Mouse (Mus musculus): ENCODE measurements around the gene Sppl2b. TPM values are rescaled to one million over a fixed set of nuclear protein-coding genes. Genes with fewer than 3 reads are reported as not detected.
"Not testable (repeated sequence)": the region's sequence is repeated elsewhere in the genome, so short reads cannot be mapped to it uniquely, and the experiment has no call there.

Gene Sppl2b
- polyA plus RNA-seq, 1 experiment from 2014 or later, result 30.4 TPM

GRCm38 (mm10) chr10:80810084-80810483 is 45.0 kb upstream of the Sppl2b start:
- no peaks in the 10 kb centered on the region for H3K9me3 ChIP-seq (replicated peaks; ENCODE audit: control insufficient read depth, low read length)
- DNase-seq (ENCODE audit: low spot score), result no peak
- H3K4me2 ChIP-seq (ENCODE audit: low read length), result no peak overlapping the region
- H3K4me3 ChIP-seq (ENCODE audit: low read depth, low read length), result no peak overlapping the region
- no peak overlapping the region for H3K27ac ChIP-seq (ENCODE audit: low read depth, low read length)
- peaks cover 17% of the 10 kb centered on the region for H3K27me3 ChIP-seq (replicated peaks; ENCODE audit: control insufficient read depth, insufficient read depth, low read length)
- H3K9ac ChIP-seq (ENCODE audit: low read length), result no peak overlapping the region
- H3K4me1 ChIP-seq (ENCODE audit: control insufficient read depth, insufficient read depth, low read length), result peaks cover 12% of the 10 kb centered on the region
- WGBS, result 3% methylated on average over 7 of the region's 20 CpGs
- no peak for ATAC-seq
- peaks cover 4% of the 10 kb centered on the region for H3K36me3 ChIP-seq (ENCODE audit: control insufficient read depth, insufficient read depth, low read length)

GRCm38 (mm10) chr10:80812391-80813041 is 42.6 kb upstream of the Sppl2b start:
- H3K27me3 ChIP-seq (replicated peaks; ENCODE audit: control insufficient read depth, insufficient read depth, low read length), result peaks cover 17% of the 10 kb centered on the region
- H3K27ac ChIP-seq (ENCODE audit: low read depth, low read length), result no peak overlapping the region
- H3K4me3 ChIP-seq (ENCODE audit: low read depth, low read length), result no peak overlapping the region
- no peak overlapping the region for H3K4me2 ChIP-seq (ENCODE audit: low read length)
- H3K4me1 ChIP-seq (ENCODE audit: control insufficient read depth, insufficient read depth, low read length), result peaks cover 6% of the 10 kb centered on the region; the same call in 1 of the 2 replicates
- ATAC-seq (no peak), DNase-seq (ENCODE audit: low spot score) (no peak)
- WGBS, result 67% methylated on average over 5 of the region's 5 CpGs
- H3K9me3 ChIP-seq (replicated peaks; ENCODE audit: control insufficient read depth, low read length), result no peaks in the 10 kb centered on the region
- H3K36me3 ChIP-seq (ENCODE audit: control insufficient read depth, insufficient read depth, low read length), result no peaks in the 10 kb centered on the region
- no peak overlapping the region; the same call in 1 of the 2 replicates for H3K9ac ChIP-seq (ENCODE audit: low read length)

GRCm38 (mm10) chr10:80813366-80813765 is 41.7 kb upstream of the Sppl2b start, which contains the start of gene Jsrp1:
Jsrp1 (minus strand) TSS chr10:80813498.
- H3K9ac ChIP-seq (ENCODE audit: low read length), result no peak within 1 kb of the TSS; the same call in 1 of the 2 replicates

GRCm38 (mm10) chr10:80814800-80815199 is 40.3 kb upstream of the Sppl2b start:
- peaks cover 7% of the 10 kb centered on the region for H3K27me3 ChIP-seq (replicated peaks; ENCODE audit: control insufficient read depth, insufficient read depth, low read length)
- H3K9me3 ChIP-seq (replicated peaks; ENCODE audit: control insufficient read depth, low read length), result no peaks in the 10 kb centered on the region
- no peak overlapping the region for H3K4me3 ChIP-seq (ENCODE audit: low read depth, low read length)
- peaks cover 3% of the 10 kb centered on the region; the same call in 1 of the 2 replicates for H3K4me1 ChIP-seq (ENCODE audit: control insufficient read depth, insufficient read depth, low read length)
- WGBS, result 67% methylated on average over 7 of the region's 7 CpGs
- no peak overlapping the region for H3K4me2 ChIP-seq (ENCODE audit: low read length)
- H3K36me3 ChIP-seq (ENCODE audit: control insufficient read depth, insufficient read depth, low read length), result no peaks in the 10 kb centered on the region
- DNase-seq (ENCODE audit: low spot score) (no peak), ATAC-seq (no peak)
- no peak overlapping the region for H3K27ac ChIP-seq (ENCODE audit: low read depth, low read length)
- no peak overlapping the region for H3K9ac ChIP-seq (ENCODE audit: low read length)

More at GRCm38 (mm10) chr10:80813366-80813765, 41.7 kb upstream of the Sppl2b start, which contains the start of gene Jsrp1:
- ATAC-seq (no peak), DNase-seq (ENCODE audit: low spot score) (no peak)
- Histone ChIP-seq H3K27me3 (replicated peaks; ENCODE audit: control insufficient read depth, insufficient read depth, low read length) (peaks cover 12% of the 10 kb centered on the region), H3K4me3 (ENCODE audit: low read depth, low read length) (no peak within 1 kb of the TSS), H3K9me3 (replicated peaks; ENCODE audit: control insufficient read depth, low read length) (no peaks in the 10 kb centered on the region), H3K36me3 (ENCODE audit: control insufficient read depth, insufficient read depth, low read length) (no peaks in the 10 kb centered on the region), H3K4me2 (ENCODE audit: low read length) (no peak within 1 kb of the TSS), H3K4me1 (ENCODE audit: control insufficient read depth, insufficient read depth, low read length) (peaks cover 3% of the 10 kb centered on the region; the same call in 1 of the 2 replicates), H3K27ac (ENCODE audit: low read depth, low read length) (no peak within 1 kb of the TSS)
- 76% methylated on average over 4 of the region's 4 CpGs for WGBS

GRCm38 (mm10) chr10:80816303-80816702 is 38.8 kb upstream of the Sppl2b start:
- H3K9ac ChIP-seq (ENCODE audit: low read length); H3K27ac ChIP-seq (ENCODE audit: low read depth, low read length); H3K4me1 ChIP-seq (ENCODE audit: control insufficient read depth, insufficient read depth, low read length); H3K4me3 ChIP-seq (ENCODE audit: low read depth, low read length); H3K27me3 ChIP-seq (replicated peaks; ENCODE audit: control insufficient read depth, insufficient read depth, low read length); DNase-seq (ENCODE audit: low spot score); ATAC-seq; H3K36me3 ChIP-seq (ENCODE audit: control insufficient read depth, insufficient read depth, low read length); H3K4me2 ChIP-seq (ENCODE audit: low read length); H3K9me3 ChIP-seq (replicated peaks; ENCODE audit: control insufficient read depth, low read length): not testable (repeated sequence)
- WGBS, result 83% methylated on average over 3 of the region's 3 CpGs

GRCm38 (mm10) chr10:80817164-80817563 is 37.9 kb upstream of the Sppl2b start:
- H3K27ac ChIP-seq (ENCODE audit: low read depth, low read length), result no peak overlapping the region
- H3K4me2 ChIP-seq (ENCODE audit: low read length), result no peak overlapping the region
- no peak for DNase-seq (ENCODE audit: low spot score)
- no peak overlapping the region for H3K4me3 ChIP-seq (ENCODE audit: low read depth, low read length)
- H3K36me3 ChIP-seq (ENCODE audit: control insufficient read depth, insufficient read depth, low read length), result no peaks in the 10 kb centered on the region
- no peak for ATAC-seq
- WGBS, result 70% methylated on average over 2 of the region's 2 CpGs
- H3K27me3 ChIP-seq (replicated peaks; ENCODE audit: control insufficient read depth, insufficient read depth, low read length), result no peaks in the 10 kb centered on the region
- H3K9me3 ChIP-seq (replicated peaks; ENCODE audit: control insufficient read depth, low read length), result no peaks in the 10 kb centered on the region
- no peaks in the 10 kb centered on the region for H3K4me1 ChIP-seq (ENCODE audit: control insufficient read depth, insufficient read depth, low read length)
- H3K9ac ChIP-seq (ENCODE audit: low read length), result no peak overlapping the region

GRCm38 (mm10) chr10:80817955-80818354 is 37.1 kb upstream of the Sppl2b start:
- not testable (repeated sequence) for H3K4me2 ChIP-seq (ENCODE audit: low read length); H3K4me1 ChIP-seq (ENCODE audit: control insufficient read depth, insufficient read depth, low read length); H3K4me3 ChIP-seq (ENCODE audit: low read depth, low read length); H3K9me3 ChIP-seq (replicated peaks; ENCODE audit: control insufficient read depth, low read length); ATAC-seq; H3K9ac ChIP-seq (ENCODE audit: low read length); H3K36me3 ChIP-seq (ENCODE audit: control insufficient read depth, insufficient read depth, low read length); H3K27ac ChIP-seq (ENCODE audit: low read depth, low read length); H3K27me3 ChIP-seq (replicated peaks; ENCODE audit: control insufficient read depth, insufficient read depth, low read length); DNase-seq (ENCODE audit: low spot score)
- 84% methylated on average over 7 of the region's 7 CpGs for WGBS

GRCm38 (mm10) chr10:80818599-80819281 is 36.3 kb upstream of the Sppl2b start:
- no peaks in the 10 kb centered on the region for H3K9me3 ChIP-seq (replicated peaks; ENCODE audit: control insufficient read depth, low read length)
- H3K9ac ChIP-seq (ENCODE audit: low read length), result no peak overlapping the region
- WGBS, result 59% methylated on average over 6 of the region's 6 CpGs

GRCm38 (mm10) chr10:80819406-80819805 is 35.7 kb upstream of the Sppl2b start:
- no peak overlapping the region for H3K27ac ChIP-seq (ENCODE audit: low read depth, low read length)
- no peak overlapping the region for H3K9ac ChIP-seq (ENCODE audit: low read length)
- 51% methylated on average over 3 of the region's 3 CpGs for WGBS
- ATAC-seq, result no peak
- no peak overlapping the region for H3K4me2 ChIP-seq (ENCODE audit: low read length)
- no peak for DNase-seq (ENCODE audit: low spot score)
- H3K4me3 ChIP-seq (ENCODE audit: low read depth, low read length), result no peak overlapping the region
- no peaks in the 10 kb centered on the region for H3K9me3 ChIP-seq (replicated peaks; ENCODE audit: control insufficient read depth, low read length)
- H3K36me3 ChIP-seq (ENCODE audit: control insufficient read depth, insufficient read depth, low read length), result no peaks in the 10 kb centered on the region
- no peaks in the 10 kb centered on the region for H3K4me1 ChIP-seq (ENCODE audit: control insufficient read depth, insufficient read depth, low read length)
- no peaks in the 10 kb centered on the region for H3K27me3 ChIP-seq (replicated peaks; ENCODE audit: control insufficient read depth, insufficient read depth, low read length)

More at GRCm38 (mm10) chr10:80818599-80819281, 36.3 kb upstream of the Sppl2b start:
- Histone ChIP-seq H3K4me3 (ENCODE audit: low read depth, low read length) (no peak overlapping the region), H3K27ac (ENCODE audit: low read depth, low read length) (no peak overlapping the region), H3K4me2 (ENCODE audit: low read length) (no peak overlapping the region), H3K36me3 (ENCODE audit: control insufficient read depth, insufficient read depth, low read length) (no peaks in the 10 kb centered on the region), H3K4me1 (ENCODE audit: control insufficient read depth, insufficient read depth, low read length) (no peaks in the 10 kb centered on the region), H3K27me3 (replicated peaks; ENCODE audit: control insufficient read depth, insufficient read depth, low read length) (no peaks in the 10 kb centered on the region)
- ATAC-seq (no peak), DNase-seq (ENCODE audit: low spot score) (no peak)
